In genomic region chr17:43393669-43394068, GRCm38 (mm10) we compare ENCODE assay signal across 27 mouse cellular contexts. TPM values are rescaled to one million over a fixed set of nuclear protein-coding genes. Genes with fewer than 3 reads are reported as not detected.
A peak's percentile ranks its signal among the peaks of the same experiment; 100 is the strongest.
DNase-seq lines count a peak whose midpoint lies in the region; ATAC-seq lines count a peak whose summit lies in the region.
"Had no signal": no experiment of that assay in that cellular context is flagged by ENCODE, and none has a peak within 500 bp of the region (broad histone marks: within the 10 kb centered on the region; RNA-seq: fewer than 3 reads in every experiment).

No protein-coding gene starts in this region.

- H3K4me1 ChIP-seq in midbrain, embryonic 10.5 days: peaks cover 16% of the 10 kb centered on the region
- H3K4me1 ChIP-seq in midbrain, embryonic 15.5 days: no peaks in the 10 kb centered on the region
- H3K4me1 ChIP-seq in midbrain, embryonic 13.5 days (replicated peaks): peaks cover 8% of the 10 kb centered on the region; the same call in 1 of the 2 replicates
- H3K4me1 ChIP-seq in limb, embryonic 10.5 days: peaks cover 7% of the 10 kb centered on the region; the same call in 1 of the 2 replicates
- H3K4me1 ChIP-seq: forebrain, embryonic 13.5 days had no signal

- H3K27ac ChIP-seq in midbrain, embryonic 10.5 days (replicated peaks): no peak overlapping the region
- H3K27ac ChIP-seq in midbrain, embryonic 15.5 days: no peak overlapping the region
- H3K27ac ChIP-seq in midbrain, embryonic 13.5 days: no peak overlapping the region
- H3K27ac ChIP-seq in limb, embryonic 10.5 days: no peak overlapping the region
- H3K27ac ChIP-seq: forebrain, embryonic 10.5 days; forebrain, embryonic 13.5 days; heart, embryonic 15.5 days; hindbrain, embryonic 14.5 days; hindbrain, postnatal 0 days had no signal

- DNase-seq in heart, adult 11 months: peak; percentile 58
- DNase-seq in heart, postnatal 36 days: no peak
- DNase-seq in midbrain, embryonic 10.5 days (ENCODE audit: low spot score): peak; percentile 38
- DNase-seq in limb, embryonic 10.5 days (ENCODE audit: low spot score): no peak
- DNase-seq: adrenal gland, postnatal 10 days; adrenal gland, postnatal 36 days; B cell, adult 2 months; cerebellum, adult 11-12 months; cerebellum, adult 8-10 months; cerebellum, postnatal 14 days; gastrocnemius, postnatal 25 days; heart, postnatal 10 days; heart, postnatal 4 days had no signal

- no peak overlapping the region for H3K4me3 ChIP-seq in midbrain, embryonic 10.5 days
- no peak overlapping the region for H3K4me3 ChIP-seq in midbrain, embryonic 15.5 days
- no peak overlapping the region for H3K4me3 ChIP-seq in midbrain, embryonic 13.5 days (replicated peaks)
- no peak overlapping the region for H3K4me3 ChIP-seq in limb, embryonic 10.5 days
- H3K4me3 ChIP-seq: forebrain, embryonic 10.5 days; forebrain, embryonic 13.5 days; heart, embryonic 12.5 days; heart, embryonic 15.5 days had no signal

- no peaks in the 10 kb centered on the region for H3K36me3 ChIP-seq in midbrain, embryonic 10.5 days
- H3K36me3 ChIP-seq in midbrain, embryonic 15.5 days (replicated peaks): no peaks in the 10 kb centered on the region
- H3K36me3 ChIP-seq in midbrain, embryonic 13.5 days: no peaks in the 10 kb centered on the region
- H3K36me3 ChIP-seq in limb, embryonic 10.5 days: no peaks in the 10 kb centered on the region
- H3K36me3 ChIP-seq: forebrain, embryonic 10.5 days; G1E; heart, embryonic 12.5 days; heart, embryonic 15.5 days had no signal

- H3K4me2 ChIP-seq in midbrain, embryonic 15.5 days: no peak overlapping the region
- H3K4me2 ChIP-seq in midbrain, embryonic 13.5 days (replicated peaks): no peak overlapping the region
- H3K4me2 ChIP-seq: forebrain, embryonic 13.5 days; heart, embryonic 12.5 days; heart, embryonic 15.5 days; hindbrain, embryonic 14.5 days had no signal

- intact Hi-C loops in heart, postnatal 36 days (cut with DNase I): loop anchor here (2.0 kb wide), 1 partner anchor 25 kb away; no protein-coding TSS in a partner anchor

- H3K9ac ChIP-seq in midbrain, embryonic 15.5 days: no peak overlapping the region
- H3K9ac ChIP-seq in midbrain, embryonic 13.5 days (replicated peaks): no peak overlapping the region
- H3K9ac ChIP-seq: forebrain, embryonic 13.5 days; heart, embryonic 12.5 days; heart, embryonic 15.5 days; hindbrain, embryonic 14.5 days had no signal

- WGBS in midbrain, embryonic 10.5 days: 54% methylated on average over 8 of the region's 8 CpGs
- 44% methylated on average over 8 of the region's 8 CpGs for WGBS in midbrain, embryonic 15.5 days
- WGBS in midbrain, embryonic 13.5 days: 41% methylated on average over 8 of the region's 8 CpGs
- WGBS in limb, embryonic 10.5 days: 92% methylated on average over 8 of the region's 8 CpGs

- H3K27me3 ChIP-seq in midbrain, embryonic 10.5 days (ENCODE audit: low read depth, poor library complexity, severe bottlenecking): no peaks in the 10 kb centered on the region
- H3K27me3 ChIP-seq in midbrain, embryonic 15.5 days (replicated peaks): no peaks in the 10 kb centered on the region
- no peaks in the 10 kb centered on the region for H3K27me3 ChIP-seq in midbrain, embryonic 13.5 days
- H3K27me3 ChIP-seq in limb, embryonic 10.5 days (ENCODE audit: low read depth, poor library complexity, severe bottlenecking): no peaks in the 10 kb centered on the region
- H3K27me3 ChIP-seq: CH12.LX; forebrain, embryonic 13.5 days; heart, embryonic 12.5 days; heart, embryonic 15.5 days; Patski had no signal

- no peaks in the 10 kb centered on the region for H3K9me3 ChIP-seq in midbrain, embryonic 10.5 days (replicated peaks)
- no peaks in the 10 kb centered on the region for H3K9me3 ChIP-seq in midbrain, embryonic 15.5 days
- H3K9me3 ChIP-seq in midbrain, embryonic 13.5 days: no peaks in the 10 kb centered on the region
- no peaks in the 10 kb centered on the region for H3K9me3 ChIP-seq in limb, embryonic 10.5 days (replicated peaks)
- H3K9me3 ChIP-seq: forebrain, embryonic 10.5 days; forebrain, embryonic 13.5 days; heart, embryonic 12.5 days; heart, embryonic 15.5 days had no signal

- ATAC-seq in midbrain, embryonic 15.5 days (replicated peaks): no peak
- peak; percentile 62; the same call in 1 of the 2 replicates for ATAC-seq in midbrain, embryonic 13.5 days
- ATAC-seq in cerebellum, adult (ENCODE audit: insufficient number of reproducible peaks, low FRiP score, low TSS enrichment): no peak
- ATAC-seq: forebrain, embryonic 13.5 days; forebrain, embryonic 16.5 days; hindbrain, postnatal 0 days; inflammation-experienced regulatory T-cells, adult 6 months; Patski had no signal

RNA-seq across cellular contexts. Expression of gene Adgrf5, which starts 33.4 kb away (rescaled TPM):
- 100 to 1,000 TPM; 209 to 282 TPM for total RNA-seq in heart, postnatal 36 days (2021)
- polyA plus RNA-seq in midbrain, embryonic 10.5 days (2016; fragmentation: Nextera tagmentation; extraction: Ambion mirVana): 6.6 and 9.3 TPM in 2 replicates
- 9.6 and 9.9 TPM in 2 replicates for polyA plus RNA-seq in midbrain, embryonic 15.5 days (2015; fragmentation: Nextera tagmentation; extraction: Ambion mirVana)
- polyA plus RNA-seq in midbrain, embryonic 13.5 days (2015; fragmentation: Nextera tagmentation; extraction: Ambion mirVana): 6.9 and 8.6 TPM in 2 replicates
- 7.2 and 10.5 TPM in 2 replicates for polyA plus RNA-seq in limb, embryonic 10.5 days (2016; fragmentation: Nextera tagmentation; extraction: Ambion mirVana)
- total RNA-seq: CH12.LX had no signal
- polyA plus RNA-seq: G1E; inflammation-experienced regulatory T-cells, adult 6 months had no signal

Comparison
In these comparisons a context has a peak if more than half of its experiments do, and no peak if none do; other contexts are left out.
1. DNase-seq: peak in heart, adult 11 months (single experiment) and midbrain, embryonic 10.5 days (single experiment); none in heart, postnatal 36 days (0 of 2) and limb, embryonic 10.5 days (single experiment).